ENCODE assay signal across 9 mouse cellular contexts in genomic region chr19:29362173-29362930, GRCm38 (mm10). TPM values are rescaled to one million over a fixed set of nuclear protein-coding genes. Genes with fewer than 3 reads are reported as not detected.
DNase-seq lines count a peak whose midpoint lies in the region; ATAC-seq and TF ChIP-seq lines count a peak whose summit lies in the region.
"Had no signal": no experiment of that assay in that cellular context is flagged by ENCODE, and none has a peak within 500 bp of the region (broad histone marks: within the 10 kb centered on the region; RNA-seq: fewer than 3 reads in every experiment).

No protein-coding gene starts in this region.

- TF ChIP-seq CTCF in cortical plate, adult 2 months (IDR thresholded peaks at IDR 0.05; ENCODE audit: extremely low read depth, insufficient read depth, low read length) = no peak

- H3K4me3 ChIP-seq in kidney, embryonic 16.5 days (ENCODE audit: low read length) = peak overlapping the region; percentile 62
- H3K4me3 ChIP-seq in cortical plate, adult 2 months (ENCODE audit: insufficient read depth, low read length) = peak overlapping the region; percentile 62
- H3K4me3 ChIP-seq in hindbrain, embryonic 14.5 days (replicated peaks; ENCODE audit: low read length) = peak overlapping the region; percentile 68
- H3K4me3 ChIP-seq in midbrain, embryonic 15.5 days = peak overlapping the region; percentile 92

- no peaks in the 10 kb centered on the region for H3K27me3 ChIP-seq in kidney, embryonic 16.5 days (ENCODE audit: insufficient read depth, low read length)
- H3K27me3 ChIP-seq in hindbrain, embryonic 14.5 days (ENCODE audit: control insufficient read depth, insufficient read depth, low read length) = no peaks in the 10 kb centered on the region
- no peaks in the 10 kb centered on the region; the same call in 1 of the 2 replicates for H3K27me3 ChIP-seq in midbrain, embryonic 15.5 days (replicated peaks)

- WGBS in kidney, embryonic 16.5 days = 51% methylated on average over 13 of the region's 13 CpGs
- 48% methylated on average over 13 of the region's 13 CpGs for WGBS in hindbrain, embryonic 14.5 days
- 48% methylated on average over 13 of the region's 13 CpGs for WGBS in midbrain, embryonic 15.5 days

- intact Hi-C loops in left cerebral cortex, postnatal 10 days (cut with DNase I) = no loop called here

- H3K36me3 ChIP-seq in kidney, embryonic 16.5 days (ENCODE audit: insufficient read depth, low read length) = no peaks in the 10 kb centered on the region
- H3K36me3 ChIP-seq in hindbrain, embryonic 14.5 days (replicated peaks; ENCODE audit: control insufficient read depth, insufficient read depth) = peaks cover 14% of the 10 kb centered on the region
- H3K36me3 ChIP-seq in midbrain, embryonic 15.5 days (replicated peaks) = 0 out of 2 replicates have a peak, but pooled peaks cover 2% of the 10 kb centered on the region

- TF ChIP-seq POLR2A in cortical plate, adult 2 months (IDR thresholded peaks at IDR 0.05; ENCODE audit: extremely low read depth, insufficient read depth, low read length) = no peak

- H3K9ac ChIP-seq in kidney, embryonic 16.5 days (replicated peaks; ENCODE audit: low read length) = peak overlapping the region; percentile 76
- H3K9ac ChIP-seq in hindbrain, embryonic 14.5 days = peak overlapping the region; percentile 85
- H3K9ac ChIP-seq in midbrain, embryonic 15.5 days = peak overlapping the region; percentile 89

- no peak overlapping the region for H3K27ac ChIP-seq in kidney, embryonic 16.5 days (ENCODE audit: low read length)
- H3K27ac ChIP-seq in cortical plate, adult 2 months (ENCODE audit: insufficient read depth, low read length) = no peak overlapping the region
- peak overlapping the region; percentile 48 for H3K27ac ChIP-seq in hindbrain, embryonic 14.5 days
- peak overlapping the region; percentile 80 for H3K27ac ChIP-seq in midbrain, embryonic 15.5 days

- H3K9me3 ChIP-seq in kidney, embryonic 16.5 days (ENCODE audit: low read length) = no peaks in the 10 kb centered on the region
- no peaks in the 10 kb centered on the region for H3K9me3 ChIP-seq in hindbrain, embryonic 14.5 days (ENCODE audit: control insufficient read depth, low read length)
- H3K9me3 ChIP-seq in midbrain, embryonic 15.5 days = no peaks in the 10 kb centered on the region

- ATAC-seq in kidney, embryonic 16.5 days (ENCODE audit: low FRiP score, low TSS enrichment) = no peak
- 0 out of 2 replicates have a peak, but pooled peaks have one; percentile 5 for ATAC-seq in hindbrain, embryonic 14.5 days (ENCODE audit: low FRiP score)
- ATAC-seq in midbrain, embryonic 15.5 days (replicated peaks) = peak; percentile 43

- no peak for DNase-seq in kidney, adult 18-20 months
- no peak for DNase-seq in hindbrain, embryonic 14.5 days (ENCODE audit: low spot score)
- DNase-seq in ovary, postnatal 36 days (ENCODE audit: low spot score) = no peak
- no peak for DNase-seq in urinary bladder, adult 18-20 months (ENCODE audit: low spot score in 2 of 2)
- no peak for DNase-seq in left cerebral cortex, postnatal 10 days (ENCODE audit: extremely low spot score in 1 of 2, low spot score in 2 of 2)

- peaks cover 11% of the 10 kb centered on the region for H3K4me1 ChIP-seq in kidney, embryonic 16.5 days (ENCODE audit: insufficient read depth, low read length)
- peaks cover 7% of the 10 kb centered on the region for H3K4me1 ChIP-seq in cortical plate, adult 2 months (ENCODE audit: control insufficient read depth, insufficient read depth, low read length)
- peaks cover 21% of the 10 kb centered on the region for H3K4me1 ChIP-seq in hindbrain, embryonic 14.5 days (replicated peaks; ENCODE audit: control insufficient read depth, insufficient read depth, low read length)
- H3K4me1 ChIP-seq in midbrain, embryonic 15.5 days = peaks cover 27% of the 10 kb centered on the region

- peak overlapping the region; percentile 85 for H3K4me2 ChIP-seq in kidney, embryonic 16.5 days (replicated peaks; ENCODE audit: low read depth, low read length)
- H3K4me2 ChIP-seq in hindbrain, embryonic 14.5 days (replicated peaks) = peak overlapping the region; percentile 76
- peak overlapping the region; percentile 61 for H3K4me2 ChIP-seq in midbrain, embryonic 15.5 days

RNA-seq across cellular contexts. Expression of gene Plgrkt, which starts 4.8 kb away (rescaled TPM):
- polyA plus RNA-seq in kidney, embryonic 16.5 days (2015; fragmentation: Nextera tagmentation; extraction: Ambion mirVana) = 48.6 and 49.1 TPM in 2 replicates
- polyA plus RNA-seq in cortical plate, adult 2 months (2012; rRNA removed) = 37.8 and 38.2 TPM in 2 replicates
- 78.1 and 81.6 TPM in 2 replicates for polyA plus RNA-seq in hindbrain, embryonic 14.5 days (2014; fragmentation: Nextera tagmentation; extraction: Ambion mirVana)
- polyA plus RNA-seq in midbrain, embryonic 15.5 days (2015; fragmentation: Nextera tagmentation; extraction: Ambion mirVana) = 76.6 and 85.7 TPM in 2 replicates
- total RNA-seq in left cerebral cortex, postnatal 10 days (2021) = 10 to 100 TPM; 28.5 to 29.1 TPM

RNA-seq across cellular contexts. Expression of gene Cd274, which starts 4.9 kb away (rescaled TPM):
- polyA plus RNA-seq in kidney, embryonic 16.5 days (2015; fragmentation: Nextera tagmentation; extraction: Ambion mirVana) = 0.28 and 0.30 TPM in 2 replicates
- polyA plus RNA-seq in cortical plate, adult 2 months (2012; rRNA removed) = 1.5 and 1.9 TPM in 2 replicates
- 0.48 and 0.77 TPM in 2 replicates for polyA plus RNA-seq in hindbrain, embryonic 14.5 days (2014; fragmentation: Nextera tagmentation; extraction: Ambion mirVana)
- polyA plus RNA-seq in midbrain, embryonic 15.5 days (2015; fragmentation: Nextera tagmentation; extraction: Ambion mirVana) = 0.77 and 0.83 TPM in 2 replicates
- total RNA-seq in left cerebral cortex, postnatal 10 days (2021) = under 1 TPM; 0.51 to 0.99 TPM

RNA-seq across cellular contexts. Expression of gene Rln1, which starts 27.9 kb away (rescaled TPM):
- polyA plus RNA-seq in kidney, embryonic 16.5 days (2015; fragmentation: Nextera tagmentation; extraction: Ambion mirVana) = 0.15 and 0.42 TPM in 2 replicates
- polyA plus RNA-seq in cortical plate, adult 2 months (2012; rRNA removed) = 0.51 and 1.0 TPM in 2 replicates
- 3.2 and 4.4 TPM in 2 replicates for polyA plus RNA-seq in hindbrain, embryonic 14.5 days (2014; fragmentation: Nextera tagmentation; extraction: Ambion mirVana)
- 2.4 and 2.5 TPM in 2 replicates for polyA plus RNA-seq in midbrain, embryonic 15.5 days (2015; fragmentation: Nextera tagmentation; extraction: Ambion mirVana)
- total RNA-seq in left cerebral cortex, postnatal 10 days (2021) = 1 to 10 TPM; 2.0 to 2.6 TPM
- polyA plus RNA-seq: inflammation-experienced regulatory T-cells, adult 6 months had no signal

RNA-seq across cellular contexts. Expression of gene Insl6, which starts 37.2 kb away (rescaled TPM):
- polyA plus RNA-seq in kidney, embryonic 16.5 days (2015; fragmentation: Nextera tagmentation; extraction: Ambion mirVana) = 5.2 and 5.3 TPM in 2 replicates
- polyA plus RNA-seq in cortical plate, adult 2 months (2012; rRNA removed) = 0.53 and 0.54 TPM in 2 replicates
- 1.7 and 1.8 TPM in 2 replicates for polyA plus RNA-seq in hindbrain, embryonic 14.5 days (2014; fragmentation: Nextera tagmentation; extraction: Ambion mirVana)
- 1.5 and 1.9 TPM in 2 replicates for polyA plus RNA-seq in midbrain, embryonic 15.5 days (2015; fragmentation: Nextera tagmentation; extraction: Ambion mirVana)
- under 1 TPM in 1 of 2 experiments, not detected in 1; 0.53 TPM for total RNA-seq in left cerebral cortex, postnatal 10 days (2021)

RNA-seq across cellular contexts. Expression of gene Pdcd1lg2, which starts 48.4 kb away (rescaled TPM):
- not detected in 2 replicates for polyA plus RNA-seq in kidney, embryonic 16.5 days (2015; fragmentation: Nextera tagmentation; extraction: Ambion mirVana)
- 0.08 TPM in 1 of 2 replicates, not detected in the other for polyA plus RNA-seq in cortical plate, adult 2 months (2012; rRNA removed)
- polyA plus RNA-seq in hindbrain, embryonic 14.5 days (2014; fragmentation: Nextera tagmentation; extraction: Ambion mirVana) = 0.15 TPM in 1 of 2 replicates, not detected in the other
- 0.10 TPM in 1 of 2 replicates, not detected in the other for polyA plus RNA-seq in midbrain, embryonic 15.5 days (2015; fragmentation: Nextera tagmentation; extraction: Ambion mirVana)
- total RNA-seq in left cerebral cortex, postnatal 10 days (2021) = not detected

Comparison
In these comparisons a context has a peak if more than half of its experiments do, and no peak if none do; other contexts are left out.
1. H3K27ac ChIP-seq: peak in hindbrain, embryonic 14.5 days (single experiment) and midbrain, embryonic 15.5 days (single experiment); none in kidney, embryonic 16.5 days (single experiment) and cortical plate, adult 2 months (single experiment).
2. Peak in every context shown above with its lines, with median percentiles within 50 percentile points of each other: H3K4me2 ChIP-seq, H3K4me3 ChIP-seq and H3K9ac ChIP-seq.